In the genomic region with DNA sequence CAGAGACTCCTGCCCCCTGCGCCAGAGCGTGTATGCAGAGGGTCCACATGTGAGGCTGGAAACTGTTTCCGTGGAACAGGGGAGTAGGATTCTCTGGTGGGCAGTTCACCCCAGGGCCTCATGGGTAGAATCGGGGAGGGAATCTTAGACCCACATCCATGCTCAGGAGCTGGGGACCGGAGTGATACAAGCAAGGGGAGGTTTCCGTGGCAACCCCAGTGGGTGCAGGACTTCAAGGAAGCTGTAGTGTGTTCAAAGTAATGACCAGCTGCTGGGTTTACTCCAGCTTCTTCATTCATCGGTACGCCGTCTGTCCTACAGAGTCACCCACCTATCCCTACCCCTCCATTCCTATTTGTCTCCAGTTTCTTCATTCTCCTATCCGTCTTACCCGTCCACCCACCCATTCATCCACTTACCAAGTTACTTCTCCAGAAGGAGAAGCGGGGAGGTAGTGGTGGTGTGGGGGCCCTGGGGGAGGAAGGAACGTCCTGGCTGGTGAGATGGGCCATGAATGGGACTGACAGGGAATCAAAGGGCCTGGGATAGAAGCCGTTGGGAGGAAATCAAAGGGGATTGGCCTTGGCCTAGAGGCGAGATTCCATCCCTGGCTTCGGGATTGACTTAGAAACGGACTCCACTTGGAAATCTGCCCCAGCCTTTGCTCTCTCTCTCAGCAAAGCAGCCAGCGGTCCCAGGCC, we compare ENCODE assay signal across 8 mouse cellular contexts. TPM values are rescaled to one million over a fixed set of nuclear protein-coding genes. Genes with fewer than 3 reads are reported as not detected.
DNase-seq lines count a peak whose midpoint lies in the region; ATAC-seq lines count a peak whose summit lies in the region.

No protein-coding gene starts in this region.

- no peak for ATAC-seq in CD4-positive, CD25-positive, alpha-beta regulatory T cell, adult 4 months

- peak; percentile 55 for DNase-seq in adrenal gland, postnatal 10 days
- no peak for DNase-seq in adrenal gland, adult 18-20 months (ENCODE audit: low spot score in 2 of 2)
- peak; percentile 69 for DNase-seq in lung, postnatal 10 days
- DNase-seq in lung, adult 18-20 months: no peak
- DNase-seq in layer of hippocampus, postnatal 14 days (ENCODE audit: low spot score in 2 of 2): peak; percentile 40 to 74
- peak; percentile 34 to 59 for DNase-seq in right cerebral cortex, adult 2 months (ENCODE audit: low spot score in 2 of 2)
- DNase-seq in kidney, adult 8-10 months: no peak

RNA-seq across cellular contexts. Expression of gene Rpl11, which starts 41.4 kb away (rescaled TPM):
- 100 to 1,000 TPM; 633 to 663 TPM for total RNA-seq in adrenal gland, postnatal 10 days (2021)
- total RNA-seq in adrenal gland, adult 18-20 months (2021): 100 to 1,000 TPM; 560 to 640 TPM
- total RNA-seq in layer of hippocampus, postnatal 14 days (2021): 100 to 1,000 TPM; 254 to 300 TPM
- 1,000 to 10,000 TPM in 1 of 2 experiments, 100 to 1,000 TPM in 1; 954 to 1,576 TPM for polyA plus RNA-seq in CD4-positive, CD25-positive, alpha-beta regulatory T cell, adult 4 months (2017; shearing (Covaris generic))

RNA-seq across cellular contexts. Expression of gene Id3, which starts 48.6 kb away (rescaled TPM):
- total RNA-seq in adrenal gland, postnatal 10 days (2021): 100 to 1,000 TPM in 1 of 2 experiments, 10 to 100 TPM in 1; 97.2 to 110 TPM
- 10 to 100 TPM; 47.4 to 77.7 TPM for total RNA-seq in adrenal gland, adult 18-20 months (2021)
- total RNA-seq in layer of hippocampus, postnatal 14 days (2021): 10 to 100 TPM; 77.9 to 91.6 TPM
- polyA plus RNA-seq in CD4-positive, CD25-positive, alpha-beta regulatory T cell, adult 4 months (2017; shearing (Covaris generic)): 100 to 1,000 TPM; 388 to 433 TPM

Comparison
In these comparisons a context has a peak if more than half of its experiments do, and no peak if none do; other contexts are left out.
1. DNase-seq: peak in adrenal gland, postnatal 10 days (single experiment), lung, postnatal 10 days (single experiment), layer of hippocampus, postnatal 14 days (2 of 2) and right cerebral cortex, adult 2 months (2 of 2); none in adrenal gland, adult 18-20 months (0 of 2), lung, adult 18-20 months (0 of 2) and kidney, adult 8-10 months (0 of 2).